Mouse (Mus musculus): Measurements from ENCODE around the gene Acbd4. TPM values are rescaled to one million over a fixed set of nuclear protein-coding genes. Genes with fewer than 3 reads are reported as not detected.

Acbd4 gene
- total RNA-seq (2021), result 10 to 100 TPM; 72.3 to 80.3 TPM

- intact Hi-C loops (cut with DNase I), result loop anchor here (5.0 kb wide), 2 partner anchors 41 to 226 kb away; no protein-coding TSS in a partner anchor
Measured at GRCm38 (mm10) chr11:103101481-103101865, at the start of gene Acbd4, which contains the start of gene Plcd3. TSS of gene Acbd4 (plus strand) at chr11:103101682. TSS of gene Plcd3 (minus strand) at chr11:103101658.

GRCm38 (mm10) chr11:103052078-103052477 is 49.4 kb upstream of the Acbd4 start:
- intact Hi-C loops (cut with DNase I), result loop anchor here (10.0 kb wide), 1 partner anchor 47 kb away; no protein-coding TSS in a partner anchor
- DNase-seq (ENCODE audit: low spot score in 2 of 2), result no peak

More at GRCm38 (mm10) chr11:103101481-103101865, at the start of gene Acbd4, which contains the start of gene Plcd3:
- peak; percentile 72 to 75 for DNase-seq (ENCODE audit: low spot score in 2 of 2)

- intact Hi-C loops (cut with DNase I), result loop anchor here (2.0 to 10.0 kb wide), 2 partner anchors 49 to 153 kb away; partner anchors contain the start of gene Gfap
- DNase-seq (ENCODE audit: low spot score in 2 of 2), result no peak
Measured at GRCm38 (mm10) chr11:103053191-103054076, 48.0 kb upstream of the Acbd4 start.

GRCm38 (mm10) chr11:103054798-103055197 is 46.7 kb upstream of the Acbd4 start:
- intact Hi-C loops (cut with DNase I), result loop anchor here (2.0 to 10.0 kb wide), 2 partner anchors 50 to 154 kb away; partner anchors contain the start of gene Gfap
- peak; percentile 56 to 75 for DNase-seq (ENCODE audit: low spot score in 2 of 2)

GRCm38 (mm10) chr11:103056636-103057035 is 44.8 kb upstream of the Acbd4 start:
- DNase-seq (ENCODE audit: low spot score in 2 of 2), result no peak
- intact Hi-C loops (cut with DNase I), result loop anchor here (10.0 kb wide), 1 partner anchor 52 kb away; no protein-coding TSS in a partner anchor

GRCm38 (mm10) chr11:103058499-103059085 is 42.9 kb upstream of the Acbd4 start:
- DNase-seq (ENCODE audit: low spot score in 2 of 2), result no peak
- intact Hi-C loops (cut with DNase I), result loop anchor here (10.0 kb wide), 1 partner anchor 54 kb away; no protein-coding TSS in a partner anchor

GRCm38 (mm10) chr11:103066191-103067050 is 35.1 kb upstream of the Acbd4 start:
- intact Hi-C loops (cut with DNase I), result no loop called here
- DNase-seq (ENCODE audit: low spot score in 2 of 2), result no peak

GRCm38 (mm10) chr11:103067051-103067361 is 34.5 kb upstream of the Acbd4 start:
- no peak for DNase-seq (ENCODE audit: low spot score in 2 of 2)
- intact Hi-C loops (cut with DNase I), result no loop called here

GRCm38 (mm10) chr11:103067457-103068001 is 34.0 kb upstream of the Acbd4 start:
- intact Hi-C loops (cut with DNase I), result no loop called here
- no peak for DNase-seq (ENCODE audit: low spot score in 2 of 2)

GRCm38 (mm10) chr11:103068272-103068671 is 33.2 kb upstream of the Acbd4 start:
- no peak for DNase-seq (ENCODE audit: low spot score in 2 of 2)
- intact Hi-C loops (cut with DNase I), result no loop called here

GRCm38 (mm10) chr11:103068884-103069283 is 32.6 kb upstream of the Acbd4 start:
- DNase-seq (ENCODE audit: low spot score in 2 of 2), result no peak
- intact Hi-C loops (cut with DNase I), result no loop called here

- intact Hi-C loops (cut with DNase I), result no loop called here
- no peak for DNase-seq (ENCODE audit: low spot score in 2 of 2)
Measured at GRCm38 (mm10) chr11:103069731-103070130, 31.8 kb upstream of the Acbd4 start.

GRCm38 (mm10) chr11:103070322-103070880 is 31.1 kb upstream of the Acbd4 start:
- no peak for DNase-seq (ENCODE audit: low spot score in 2 of 2)

GRCm38 (mm10) chr11:103073671-103074070 is 27.8 kb upstream of the Acbd4 start:
- intact Hi-C loops (cut with DNase I), result no loop called here
- DNase-seq (ENCODE audit: low spot score in 2 of 2), result no peak

More at GRCm38 (mm10) chr11:103070322-103070880, 31.1 kb upstream of the Acbd4 start:
- intact Hi-C loops (cut with DNase I), result no loop called here

- intact Hi-C loops (cut with DNase I), result no loop called here
Measured at GRCm38 (mm10) chr11:103074121-103074650, 27.3 kb upstream of the Acbd4 start.

GRCm38 (mm10) chr11:103074796-103075323 is 26.6 kb upstream of the Acbd4 start:
- intact Hi-C loops (cut with DNase I), result no loop called here
- DNase-seq (ENCODE audit: low spot score in 2 of 2), result no peak

More at GRCm38 (mm10) chr11:103074121-103074650, 27.3 kb upstream of the Acbd4 start:
- no peak for DNase-seq (ENCODE audit: low spot score in 2 of 2)

GRCm38 (mm10) chr11:103076010-103076409 is 25.5 kb upstream of the Acbd4 start:
- intact Hi-C loops (cut with DNase I), result no loop called here
- DNase-seq (ENCODE audit: low spot score in 2 of 2), result no peak

GRCm38 (mm10) chr11:103076581-103076980 is 24.9 kb upstream of the Acbd4 start:
- intact Hi-C loops (cut with DNase I), result no loop called here
- no peak for DNase-seq (ENCODE audit: low spot score in 2 of 2)
